Mouse (Mus musculus): ENCODE measurements around the gene Zfyve21.

DNA sequence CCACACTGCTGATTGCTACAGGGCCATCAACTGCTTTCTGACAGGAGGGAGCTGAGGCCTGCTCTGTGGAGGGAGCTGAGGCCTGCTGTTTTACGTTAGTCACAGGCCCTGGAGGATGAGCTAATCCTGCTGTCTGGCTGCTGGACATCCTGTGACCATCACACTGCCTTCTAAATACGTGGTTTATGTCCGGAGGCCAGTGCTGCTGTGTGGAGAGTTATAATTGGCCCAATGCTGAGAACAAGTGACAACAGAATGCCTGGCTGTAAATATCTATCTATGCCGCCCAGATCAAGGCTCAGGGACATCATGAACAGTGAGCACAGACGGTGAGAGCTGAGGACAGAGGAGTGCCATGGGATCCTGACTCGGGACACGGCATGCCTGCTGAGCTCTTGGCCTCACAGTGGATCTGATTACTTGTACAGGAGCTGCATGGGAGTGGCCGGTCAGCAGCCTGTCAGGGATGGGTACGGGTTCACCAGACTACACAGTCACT is 34.4 kb downstream of the Zfyve21 start:
- TF ChIP-seq POLR2A (IDR thresholded peaks at IDR 0.05; ENCODE audit: extremely low read depth, insufficient read depth, low read length) (no peak), CTCF (IDR thresholded peaks at IDR 0.05; ENCODE audit: low read depth, low read length) (no peak)

Data from liver, adult 2 months (tissue).